Mouse (Mus musculus): Measurements from ENCODE around the gene S100a8. TPM values are rescaled to one million over a fixed set of nuclear protein-coding genes. Genes with fewer than 3 reads are reported as not detected.

The S100a8 gene
- total RNA-seq, 4 experiments from 2014 or later, result 0.75 to 0.92 TPM; not detected in 2

GRCm38 (mm10) chr3:90664219-90664618, 4.6 kb upstream of the S100a8 start:
- no peak for DNase-seq (ENCODE audit: low spot score in 2 of 2)

- no peak for DNase-seq (ENCODE audit: low spot score in 2 of 2)
These were observed 9.9 kb downstream of the S100a8 start for GRCm38 (mm10) chr3:90678656-90679055.

- DNase-seq (ENCODE audit: low spot score in 2 of 2), result no peak
These were observed 15.2 kb downstream of the S100a8 start for GRCm38 (mm10) chr3:90683929-90684328.

GRCm38 (mm10) chr3:90686835-90687234, 18.1 kb downstream of the S100a8 start:
- DNase-seq (ENCODE audit: low spot score in 2 of 2), result no peak

GRCm38 (mm10) chr3:90693496-90693895, 24.7 kb downstream of the S100a8 start:
- DNase-seq (ENCODE audit: low spot score in 2 of 2), result no peak

- DNase-seq (ENCODE audit: low spot score in 2 of 2), result no peak
These were observed 26.8 kb downstream of the S100a8 start, which contains the start of gene S100a9 for GRCm38 (mm10) chr3:90695613-90696012. TSS of gene S100a9 (minus strand) at chr3:90695721.

GRCm38 (mm10) chr3:90702244-90702643, 33.5 kb downstream of the S100a8 start:
- no peak for DNase-seq (ENCODE audit: low spot score in 2 of 2)

GRCm38 (mm10) chr3:90708523-90709202, 39.9 kb downstream of the S100a8 start:
- DNase-seq (ENCODE audit: low spot score in 2 of 2), result no peak

- peak; percentile 63 to 69 for DNase-seq (ENCODE audit: low spot score in 2 of 2)
These were observed 41.0 kb downstream of the S100a8 start for GRCm38 (mm10) chr3:90709591-90710460.

Other genes starting within 250 kb of the S100a8 start
- gene Ints3, start 235.4 kb upstream of the S100a8 start, total RNA-seq (2022), result 10 to 100 TPM; 14.0 to 16.8 (median 14.8) TPM
- gene Npr1, start 203.1 kb upstream of the S100a8 start, total RNA-seq (2022), result 1 to 10 TPM; 3.8 to 6.9 (median 6.1) TPM
- 10 to 100 TPM; 24.4 to 33.4 (median 26.9) TPM for gene Ilf2, start 192.9 kb upstream of the S100a8 start, total RNA-seq (2022)
- 10 to 100 TPM; 77.7 to 93.9 (median 78.5) TPM for gene Snapin, start 177.9 kb upstream of the S100a8 start, total RNA-seq (2022)
- 100 to 1,000 TPM; 112 to 117 (median 114) TPM for gene Chtop, start 159.5 kb upstream of the S100a8 start, total RNA-seq (2022)
- gene S100a1, start 154.6 kb upstream of the S100a8 start, total RNA-seq (2022), result 100 to 1,000 TPM; 157 to 190 (median 173) TPM
- gene S100a13, start 154.5 kb upstream of the S100a8 start, total RNA-seq (2022), result 10 to 100 TPM in 3 of 4 experiments, 1 to 10 TPM in 1; 7.5 to 16.2 (median 11.8) TPM
- gene S100a14, start 142.1 kb upstream of the S100a8 start, total RNA-seq (2022), result not detected
- gene S100a16, start 131.7 kb upstream of the S100a8 start, total RNA-seq (2022), result 10 to 100 TPM; 50.1 to 57.1 (median 51.9) TPM
- not detected for gene S100a3, start 108.4 kb upstream of the S100a8 start, total RNA-seq (2022)
- not detected for gene S100a2, start 78.7 kb upstream of the S100a8 start, total RNA-seq (2022)
- not detected for gene Gm42674, start 67.1 kb upstream of the S100a8 start, total RNA-seq (2022)
- gene S100a4, start 65.2 kb upstream of the S100a8 start, total RNA-seq (2022), result 10 to 100 TPM in 2 of 4 experiments, 1 to 10 TPM in 2; 4.9 to 29.2 (median 11.3) TPM
- 1 to 10 TPM in 2 of 4 experiments, under 1 TPM in 1, not detected in 1; 0.68 to 2.5 (median 2.2) TPM for gene S100a5, start 60.5 kb upstream of the S100a8 start, total RNA-seq (2022)
- gene S100a6, start 56.1 kb upstream of the S100a8 start, total RNA-seq (2022), result 10 to 100 TPM; 38.3 to 90.6 (median 55.1) TPM
- not detected for gene S100a7a, start 15.0 kb upstream of the S100a8 start, total RNA-seq (2022)
- not detected for gene S100a9, start 26.7 kb downstream of the S100a8 start, total RNA-seq (2022)
- not detected for gene Pglyrp4, start 57.9 kb downstream of the S100a8 start, total RNA-seq (2022)
- not detected for gene Gm5849, start 108.9 kb downstream of the S100a8 start, total RNA-seq (2022)